Mouse (Mus musculus): ENCODE measurements around the gene Mob3a. TPM values are rescaled to one million over a fixed set of nuclear protein-coding genes. Genes with fewer than 3 reads are reported as not detected.

Gene Mob3a
- total RNA-seq, 2 experiments from 2014 or later: 19.4 to 20.1 TPM

GRCm38 (mm10) chr10:80700038-80700504, 1.7 kb downstream of the Mob3a start:
- no peak for DNase-seq

GRCm38 (mm10) chr10:80698605-80699004, 3.2 kb downstream of the Mob3a start:
- DNase-seq: no peak

- DNase-seq: no peak
These were observed 4.0 kb downstream of the Mob3a start for GRCm38 (mm10) chr10:80697812-80698211.

DNA sequence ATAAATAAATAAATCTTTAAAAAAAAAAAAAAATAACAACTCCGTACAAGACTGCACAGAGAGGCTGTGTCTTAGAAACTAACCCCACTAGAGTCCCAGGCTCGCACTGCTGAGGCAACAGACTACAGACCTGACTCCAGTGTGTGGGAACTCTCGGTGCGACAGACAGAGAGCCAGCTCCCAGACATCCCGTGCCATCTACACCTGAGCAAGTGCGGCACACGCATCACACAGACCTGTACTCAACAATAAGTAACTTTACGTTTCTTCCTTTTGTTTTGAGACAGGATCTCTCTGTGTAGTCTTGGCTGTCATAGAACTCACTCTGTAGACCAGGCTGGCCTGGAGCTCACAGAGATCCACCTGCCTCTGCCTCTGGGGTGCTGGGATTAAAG, 4.4 kb downstream of the Mob3a start:
- DNase-seq: no peak

GRCm38 (mm10) chr10:80696502-80697392, 5.0 kb downstream of the Mob3a start:
- no peak for DNase-seq

- DNase-seq: no peak
These were observed 5.8 kb downstream of the Mob3a start for GRCm38 (mm10) chr10:80695801-80696501.

- peak; percentile 69 to 77 for DNase-seq
These were observed 6.6 kb downstream of the Mob3a start for GRCm38 (mm10) chr10:80695186-80695585.

- no peak for DNase-seq
These were observed 7.4 kb downstream of the Mob3a start for GRCm38 (mm10) chr10:80694159-80694938.

- DNase-seq: no peak
These were observed 8.3 kb downstream of the Mob3a start for GRCm38 (mm10) chr10:80693401-80694045.

DNA sequence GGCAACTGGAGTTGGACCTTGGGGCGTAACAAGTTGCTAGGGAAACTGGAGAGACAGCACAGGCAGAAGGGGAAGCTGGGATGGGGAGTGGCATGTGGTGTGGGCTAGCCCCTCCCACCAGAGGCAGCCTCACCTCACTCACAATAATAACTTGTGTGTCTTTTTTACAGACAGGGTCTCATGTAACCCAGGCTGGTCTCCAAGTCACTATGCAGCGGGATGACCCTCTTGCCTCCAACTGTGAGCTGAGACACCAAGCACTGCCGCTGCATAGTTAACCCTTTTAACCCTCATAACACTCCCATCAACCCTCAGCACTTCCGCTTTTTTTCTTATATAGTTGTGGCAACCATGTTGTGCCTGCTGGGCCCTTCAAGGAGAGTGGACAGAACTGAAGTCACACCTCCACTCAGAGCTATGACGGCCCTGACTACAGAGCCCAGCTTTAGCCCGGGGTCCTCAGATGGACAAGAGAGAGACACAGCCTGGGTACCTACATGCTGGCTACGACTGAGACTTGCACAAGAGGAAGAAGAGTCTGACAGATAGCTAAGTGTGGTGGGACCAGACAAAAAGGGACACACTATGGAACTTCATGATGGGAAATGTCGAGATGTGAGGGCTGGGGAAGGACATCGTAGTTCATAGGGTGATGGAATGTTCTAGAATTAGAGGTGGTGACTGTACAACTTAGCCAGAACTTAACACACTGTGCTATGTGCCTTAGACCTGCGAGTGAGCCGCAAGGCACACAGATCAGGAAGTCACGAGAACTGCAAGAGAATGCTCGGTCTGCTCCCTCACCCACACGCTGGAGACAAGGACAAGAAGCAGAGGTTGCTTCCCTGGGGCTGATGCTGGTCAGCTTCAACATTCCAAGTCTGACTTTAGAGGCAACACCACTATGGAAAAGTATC, 9.3 kb downstream of the Mob3a start:
- no peak for DNase-seq

DNA sequence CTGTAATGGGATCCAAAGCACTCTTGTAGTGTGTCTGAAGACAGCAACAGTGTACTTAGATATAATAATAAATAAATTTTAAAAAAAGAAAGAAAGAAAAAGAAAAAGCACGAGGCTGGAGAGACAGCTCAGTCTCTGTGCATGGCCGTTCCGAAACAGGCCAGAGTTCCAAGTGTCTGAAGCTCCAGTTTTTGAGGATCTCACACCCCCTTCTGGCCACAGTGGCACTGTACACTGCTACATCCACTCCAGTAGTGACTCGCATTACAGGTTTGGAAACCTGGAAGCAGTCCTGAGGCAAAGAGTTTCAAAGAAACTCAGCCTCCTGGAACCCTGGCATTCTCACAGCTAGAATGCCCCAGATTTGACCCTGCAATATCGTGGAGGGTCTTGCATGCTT, 13.9 kb downstream of the Mob3a start:
- DNase-seq: peak; percentile 79 to 83

- DNase-seq: no peak
These were observed 15.2 kb downstream of the Mob3a start for GRCm38 (mm10) chr10:80686617-80687016.

GRCm38 (mm10) chr10:80684984-80685383, 16.8 kb downstream of the Mob3a start:
- no peak for DNase-seq

GRCm38 (mm10) chr10:80684214-80684613, 17.6 kb downstream of the Mob3a start:
- peak; percentile 80 to 85 for DNase-seq

- peak in 1 of 2 experiments; percentile 55 for DNase-seq
These were observed 18.1 kb downstream of the Mob3a start for GRCm38 (mm10) chr10:80683647-80684046.

- no peak for DNase-seq
These were observed 19.8 kb downstream of the Mob3a start for GRCm38 (mm10) chr10:80682003-80682402.

GRCm38 (mm10) chr10:80680260-80680696, 21.5 kb downstream of the Mob3a start:
- DNase-seq: no peak

DNA sequence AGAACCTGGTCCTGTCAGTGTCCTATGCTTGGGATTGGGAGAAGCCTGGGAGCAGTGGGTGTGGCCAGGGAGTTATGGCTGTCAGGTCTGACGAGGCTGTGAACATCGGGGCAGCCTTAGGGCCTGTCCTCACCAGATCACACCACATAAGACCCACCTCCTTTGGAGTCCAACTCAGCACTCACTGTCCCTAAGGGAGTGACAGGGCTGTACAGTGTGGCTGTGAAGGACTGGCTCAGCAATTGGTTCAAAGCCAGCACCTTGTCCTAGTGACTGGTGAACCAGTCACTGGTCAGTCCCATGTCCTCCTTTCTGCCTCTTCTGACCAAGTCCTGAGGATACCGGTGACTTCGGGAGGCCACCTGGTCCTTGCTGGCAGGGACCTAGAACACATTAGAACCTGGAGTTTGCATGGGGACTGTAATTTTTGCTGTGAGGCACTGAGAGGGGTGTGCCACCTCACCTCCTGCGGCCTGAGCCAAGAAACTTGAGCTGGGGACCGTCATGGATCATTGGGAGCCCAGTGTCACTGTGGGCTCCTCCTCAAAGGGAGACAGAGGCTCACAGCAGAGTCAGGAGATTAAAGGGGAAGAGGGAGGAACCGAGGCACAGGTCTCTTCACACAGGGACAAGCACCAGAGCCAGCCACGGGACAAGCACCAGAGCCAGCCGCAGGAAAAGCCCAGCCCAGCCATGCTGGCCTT, 22.1 kb downstream of the Mob3a start:
- DNase-seq: peak; percentile 51 to 70

GRCm38 (mm10) chr10:80678601-80679377, 23.0 kb downstream of the Mob3a start:
- DNase-seq: peak; percentile 41 to 67
